8 mouse cellular contexts compared by ENCODE assay signal in genomic region chr4:82589345-82589890, GRCm38 (mm10).
DNase-seq lines count a peak whose midpoint lies in the region; ATAC-seq lines count a peak whose summit lies in the region.

No protein-coding gene starts in this region.

- no peaks in the 10 kb centered on the region for H3K27me3 ChIP-seq in limb, embryonic 11.5 days (ENCODE audit: control insufficient read depth, insufficient read depth, low read length)
- H3K27me3 ChIP-seq in limb, embryonic 10.5 days (ENCODE audit: low read depth, poor library complexity, severe bottlenecking): no peaks in the 10 kb centered on the region
- H3K27me3 ChIP-seq in kidney, embryonic 14.5 days (ENCODE audit: control insufficient read depth, insufficient read depth, low read length): no peaks in the 10 kb centered on the region

- ATAC-seq in limb, embryonic 11.5 days (ENCODE audit: insufficient number of reproducible peaks, low FRiP score, low TSS enrichment, low read depth): no peak
- peak; percentile 84 for ATAC-seq in kidney, embryonic 14.5 days (ENCODE audit: low FRiP score, low TSS enrichment)

- DNase-seq in limb, embryonic 11.5 days (ENCODE audit: low spot score): peak; percentile 47
- DNase-seq in limb, embryonic 10.5 days (ENCODE audit: low spot score): no peak
- peak; percentile 71 to 78 for DNase-seq in cerebellum, postnatal 36 days
- DNase-seq in heart, adult 9 months (ENCODE audit: low spot score in 2 of 2): peak; percentile 27 to 62
- peak; percentile 24 to 51 for DNase-seq in lung, adult 18-20 months
- DNase-seq in right cerebral cortex, adult 2 months (ENCODE audit: low spot score in 2 of 2): peak; percentile 54 to 71
- DNase-seq in c-Kit-positive CD71-positive TER-119-positive erythroid progenitor cells, embryonic 14.5 days (ENCODE audit: low spot score): no peak

- no peaks in the 10 kb centered on the region for H3K36me3 ChIP-seq in limb, embryonic 11.5 days (ENCODE audit: control insufficient read depth, insufficient read depth, low read length)
- H3K36me3 ChIP-seq in limb, embryonic 10.5 days: no peaks in the 10 kb centered on the region
- H3K36me3 ChIP-seq in kidney, embryonic 14.5 days (ENCODE audit: control insufficient read depth, insufficient read depth, low read length): no peaks in the 10 kb centered on the region

- no peak overlapping the region for H3K4me3 ChIP-seq in limb, embryonic 11.5 days (ENCODE audit: low read depth, low read length)
- no peak overlapping the region for H3K4me3 ChIP-seq in limb, embryonic 10.5 days
- no peak overlapping the region for H3K4me3 ChIP-seq in kidney, embryonic 14.5 days (ENCODE audit: low read length)

- H3K27ac ChIP-seq in limb, embryonic 11.5 days (replicated peaks; ENCODE audit: low read depth, low read length): no peak overlapping the region
- H3K27ac ChIP-seq in limb, embryonic 10.5 days: no peak overlapping the region
- no peak overlapping the region for H3K27ac ChIP-seq in kidney, embryonic 14.5 days (ENCODE audit: low read depth, low read length)

- H3K4me2 ChIP-seq in limb, embryonic 11.5 days (ENCODE audit: low read depth, severe bottlenecking): no peak overlapping the region
- no peak overlapping the region for H3K4me2 ChIP-seq in kidney, embryonic 14.5 days (replicated peaks; ENCODE audit: low read depth, low read length)

- 44% methylated on average over 4 of the region's 4 CpGs for whole genome bisulfite sequencing in limb, embryonic 11.5 days
- 38% methylated on average over 4 of the region's 4 CpGs for WGBS in limb, embryonic 10.5 days
- whole genome bisulfite sequencing in kidney, embryonic 14.5 days: 30% methylated on average over 4 of the region's 4 CpGs

- H3K9ac ChIP-seq in limb, embryonic 11.5 days (ENCODE audit: low read length): no peak overlapping the region
- H3K9ac ChIP-seq in kidney, embryonic 14.5 days (ENCODE audit: low read depth, low read length): no peak overlapping the region

- H3K4me1 ChIP-seq in limb, embryonic 11.5 days (ENCODE audit: control insufficient read depth, insufficient read depth, low read length): no peaks in the 10 kb centered on the region
- peaks cover 2% of the 10 kb centered on the region for H3K4me1 ChIP-seq in limb, embryonic 10.5 days
- no peaks in the 10 kb centered on the region for H3K4me1 ChIP-seq in kidney, embryonic 14.5 days (ENCODE audit: control insufficient read depth, insufficient read depth, low read length)

- no peaks in the 10 kb centered on the region for H3K9me3 ChIP-seq in limb, embryonic 11.5 days (ENCODE audit: control insufficient read depth, low read length)
- H3K9me3 ChIP-seq in limb, embryonic 10.5 days (replicated peaks): no peaks in the 10 kb centered on the region
- no peaks in the 10 kb centered on the region for H3K9me3 ChIP-seq in kidney, embryonic 14.5 days (ENCODE audit: control insufficient read depth, low read length)

Comparison
In these comparisons a context has a peak if more than half of its experiments do, and no peak if none do; other contexts are left out.
1. DNase-seq: peak in limb, embryonic 11.5 days (single experiment), cerebellum, postnatal 36 days (2 of 2), heart, adult 9 months (2 of 2), lung, adult 18-20 months (2 of 2) and right cerebral cortex, adult 2 months (2 of 2); none in limb, embryonic 10.5 days (single experiment) and c-Kit-positive CD71-positive TER-119-positive erythroid progenitor cells, embryonic 14.5 days (single experiment).